Mouse (Mus musculus): Measurements from ENCODE around the gene Antxr1.

Antxr1 gene

GRCm38 (mm10) chr6:87301991-87302390, 33.6 kb downstream of the Antxr1 start:
- in situ Hi-C loops (cut with MboI; ENCODE audit: low pct_unique_long_range_greater_than_20kb in 1 of 2, low sequenced_read_pairs in 2 of 2, unreplicated experiment in 1 of 2): no loop called here

- in situ Hi-C loops (cut with MboI; ENCODE audit: low pct_unique_long_range_greater_than_20kb in 1 of 2, low sequenced_read_pairs in 2 of 2, unreplicated experiment in 1 of 2): loop anchor here in 1 of 2 experiments (25.0 kb wide), 1 partner anchor 183 kb away; the partner anchor contains the start of gene D6Ertd527e
Measured at GRCm38 (mm10) chr6:87294904-87295303, 40.7 kb downstream of the Antxr1 start.

GRCm38 (mm10) chr6:87292911-87293851, 42.4 kb downstream of the Antxr1 start:
- in situ Hi-C loops (cut with MboI; ENCODE audit: low pct_unique_long_range_greater_than_20kb in 1 of 2, low sequenced_read_pairs in 2 of 2, unreplicated experiment in 1 of 2): loop anchor here in 1 of 2 experiments (25.0 kb wide), 1 partner anchor 181 kb away; the partner anchor contains the start of gene D6Ertd527e

GRCm38 (mm10) chr6:87287251-87287650, 48.4 kb downstream of the Antxr1 start:
- in situ Hi-C loops (cut with MboI; ENCODE audit: low pct_unique_long_range_greater_than_20kb in 1 of 2, low sequenced_read_pairs in 2 of 2, unreplicated experiment in 1 of 2): loop anchor here in 1 of 2 experiments (25.0 kb wide), 1 partner anchor 175 kb away; the partner anchor contains the start of gene D6Ertd527e

- in situ Hi-C loops (cut with MboI; ENCODE audit: low pct_unique_long_range_greater_than_20kb in 1 of 2, low sequenced_read_pairs in 2 of 2, unreplicated experiment in 1 of 2): loop anchor here in 1 of 2 experiments (25.0 kb wide), 1 partner anchor 173 kb away; the partner anchor contains the start of gene D6Ertd527e
Measured at GRCm38 (mm10) chr6:87285365-87285749, 50.3 kb downstream of the Antxr1 start.

GRCm38 (mm10) chr6:87284716-87285364, 50.8 kb downstream of the Antxr1 start:
- in situ Hi-C loops (cut with MboI; ENCODE audit: low pct_unique_long_range_greater_than_20kb in 1 of 2, low sequenced_read_pairs in 2 of 2, unreplicated experiment in 1 of 2): loop anchor here in 1 of 2 experiments (25.0 kb wide), 1 partner anchor 173 kb away; the partner anchor contains the start of gene D6Ertd527e

GRCm38 (mm10) chr6:87282346-87282781, 53.3 kb downstream of the Antxr1 start:
- in situ Hi-C loops (cut with MboI; ENCODE audit: low pct_unique_long_range_greater_than_20kb in 1 of 2, low sequenced_read_pairs in 2 of 2, unreplicated experiment in 1 of 2): loop anchor here in 1 of 2 experiments (25.0 kb wide), 1 partner anchor 170 kb away; the partner anchor contains the start of gene D6Ertd527e

GRCm38 (mm10) chr6:87281771-87282170, 53.9 kb downstream of the Antxr1 start:
- in situ Hi-C loops (cut with MboI; ENCODE audit: low pct_unique_long_range_greater_than_20kb in 1 of 2, low sequenced_read_pairs in 2 of 2, unreplicated experiment in 1 of 2): loop anchor here in 1 of 2 experiments (25.0 kb wide), 1 partner anchor 169 kb away; the partner anchor contains the start of gene D6Ertd527e

- in situ Hi-C loops (cut with MboI; ENCODE audit: low pct_unique_long_range_greater_than_20kb in 1 of 2, low sequenced_read_pairs in 2 of 2, unreplicated experiment in 1 of 2): loop anchor here (10.0 to 25.0 kb wide), 2 partner anchors 166 to 173 kb away; partner anchors contain the start of gene D6Ertd527e (in 2 of the 2)
Measured at GRCm38 (mm10) chr6:87278151-87278550, 57.5 kb downstream of the Antxr1 start.

- in situ Hi-C loops (cut with MboI; ENCODE audit: low pct_unique_long_range_greater_than_20kb in 1 of 2, low sequenced_read_pairs in 2 of 2, unreplicated experiment in 1 of 2): loop anchor here (10.0 to 25.0 kb wide), 2 partner anchors 165 to 173 kb away; partner anchors contain the start of gene D6Ertd527e (in 2 of the 2)
Measured at GRCm38 (mm10) chr6:87277527-87277926, 58.1 kb downstream of the Antxr1 start.

GRCm38 (mm10) chr6:87276941-87277340, 58.7 kb downstream of the Antxr1 start:
- in situ Hi-C loops (cut with MboI; ENCODE audit: low pct_unique_long_range_greater_than_20kb in 1 of 2, low sequenced_read_pairs in 2 of 2, unreplicated experiment in 1 of 2): loop anchor here (10.0 to 25.0 kb wide), 2 partner anchors 165 to 172 kb away; partner anchors contain the start of gene D6Ertd527e (in 2 of the 2)

GRCm38 (mm10) chr6:87274779-87275178, 60.8 kb downstream of the Antxr1 start:
- in situ Hi-C loops (cut with MboI; ENCODE audit: low pct_unique_long_range_greater_than_20kb in 1 of 2, low sequenced_read_pairs in 2 of 2, unreplicated experiment in 1 of 2): loop anchor here (10.0 to 25.0 kb wide), 2 partner anchors 162 to 170 kb away; partner anchors contain the start of gene D6Ertd527e (in 2 of the 2)

GRCm38 (mm10) chr6:87273791-87274190, 61.8 kb downstream of the Antxr1 start:
- in situ Hi-C loops (cut with MboI; ENCODE audit: low pct_unique_long_range_greater_than_20kb in 1 of 2, low sequenced_read_pairs in 2 of 2, unreplicated experiment in 1 of 2): loop anchor here in 1 of 2 experiments (10.0 kb wide), 1 partner anchor 169 kb away; the partner anchor contains the start of gene D6Ertd527e

- in situ Hi-C loops (cut with MboI; ENCODE audit: low pct_unique_long_range_greater_than_20kb in 1 of 2, low sequenced_read_pairs in 2 of 2, unreplicated experiment in 1 of 2): loop anchor here in 1 of 2 experiments (10.0 kb wide), 1 partner anchor 168 kb away; the partner anchor contains the start of gene D6Ertd527e
Measured at GRCm38 (mm10) chr6:87273141-87273540, 62.5 kb downstream of the Antxr1 start.

- in situ Hi-C loops (cut with MboI; ENCODE audit: low pct_unique_long_range_greater_than_20kb in 1 of 2, low sequenced_read_pairs in 2 of 2, unreplicated experiment in 1 of 2): loop anchor here in 1 of 2 experiments (10.0 kb wide), 1 partner anchor 167 kb away; the partner anchor contains the start of gene D6Ertd527e
Measured at GRCm38 (mm10) chr6:87272202-87272601, 63.4 kb downstream of the Antxr1 start.

- in situ Hi-C loops (cut with MboI; ENCODE audit: low pct_unique_long_range_greater_than_20kb in 1 of 2, low sequenced_read_pairs in 2 of 2, unreplicated experiment in 1 of 2): loop anchor here in 1 of 2 experiments (10.0 kb wide), 1 partner anchor 166 kb away; the partner anchor contains the start of gene D6Ertd527e
Measured at GRCm38 (mm10) chr6:87270452-87270851, 65.2 kb downstream of the Antxr1 start.

GRCm38 (mm10) chr6:87269950-87270349, 65.7 kb downstream of the Antxr1 start:
- in situ Hi-C loops (cut with MboI; ENCODE audit: low pct_unique_long_range_greater_than_20kb in 1 of 2, low sequenced_read_pairs in 2 of 2, unreplicated experiment in 1 of 2): loop anchor here in 1 of 2 experiments (10.0 kb wide), 1 partner anchor 165 kb away; the partner anchor contains the start of gene D6Ertd527e

- in situ Hi-C loops (cut with MboI; ENCODE audit: low pct_unique_long_range_greater_than_20kb in 1 of 2, low sequenced_read_pairs in 2 of 2, unreplicated experiment in 1 of 2): no loop called here
Measured at GRCm38 (mm10) chr6:87262666-87263065, 73.0 kb downstream of the Antxr1 start.

Measured in mouse embryonic stem cell (cell line).